Comparison of ENCODE assay signal across 31 mouse cellular contexts in genomic region chr9:48211912-48212311, GRCm38 (mm10).
"Had no signal": no experiment of that assay in that cellular context is flagged by ENCODE, and none has a peak within 500 bp of the region (broad histone marks: within the 10 kb centered on the region; RNA-seq: fewer than 3 reads in every experiment).

No protein-coding gene starts in this region.

- H3K36me3 ChIP-seq: heart, embryonic 10.5 days; heart, embryonic 12.5 days; heart, embryonic 13.5 days; heart, embryonic 15.5 days; hindbrain, embryonic 10.5 days; hindbrain, embryonic 12.5 days; hindbrain, embryonic 13.5 days; hindbrain, embryonic 15.5 days; intestine, embryonic 15.5 days; kidney, embryonic 15.5 days had no signal

- DNase-seq: heart, postnatal 10 days; heart, postnatal 14 days; heart, postnatal 36 days; heart, postnatal 4 days; kidney, adult 11 months; kidney, adult 18-20 months; kidney, adult 2 months; kidney, adult 8-10 months; kidney, adult 9 months; kidney, postnatal 10 days; kidney, postnatal 14 days; kidney, postnatal 25 days; kidney, postnatal 36 days; kidney, postnatal 4 days; layer of hippocampus, adult 9-11 months; layer of hippocampus, postnatal 36 days had no signal

- H3K4me1 ChIP-seq: heart, embryonic 10.5 days; heart, embryonic 13.5 days; heart, embryonic 15.5 days; hindbrain, embryonic 12.5 days; hindbrain, embryonic 13.5 days; hindbrain, embryonic 15.5 days; intestine, embryonic 15.5 days; kidney, embryonic 15.5 days had no signal

- H3K4me3 ChIP-seq: heart, embryonic 10.5 days; heart, embryonic 12.5 days; heart, embryonic 13.5 days; heart, embryonic 15.5 days; hindbrain, embryonic 10.5 days; hindbrain, embryonic 12.5 days; hindbrain, embryonic 13.5 days; hindbrain, embryonic 15.5 days; intestine, embryonic 15.5 days; kidney, embryonic 15.5 days; layer of hippocampus, adult 2 months had no signal

- H3K4me2 ChIP-seq: heart, embryonic 11.5 days; heart, embryonic 12.5 days; heart, embryonic 13.5 days; heart, embryonic 15.5 days; hindbrain, embryonic 12.5 days; hindbrain, embryonic 13.5 days; hindbrain, embryonic 14.5 days; hindbrain, embryonic 15.5 days; intestine, embryonic 15.5 days; kidney, embryonic 15.5 days had no signal

- H3K27ac ChIP-seq: heart, embryonic 10.5 days; heart, embryonic 13.5 days; heart, embryonic 15.5 days; hindbrain, embryonic 10.5 days; hindbrain, embryonic 12.5 days; hindbrain, embryonic 13.5 days; hindbrain, embryonic 14.5 days; hindbrain, embryonic 15.5 days; hindbrain, postnatal 0 days; intestine, embryonic 15.5 days; kidney, embryonic 15.5 days; kidney, postnatal 0 days; layer of hippocampus, adult 2 months had no signal

- H3K27me3 ChIP-seq: heart, embryonic 12.5 days; heart, embryonic 13.5 days; heart, embryonic 15.5 days; hindbrain, embryonic 12.5 days; hindbrain, embryonic 13.5 days; hindbrain, embryonic 15.5 days; intestine, embryonic 15.5 days; kidney, embryonic 15.5 days had no signal

- H3K9me3 ChIP-seq: heart, embryonic 10.5 days; heart, embryonic 12.5 days; heart, embryonic 13.5 days; heart, embryonic 15.5 days; hindbrain, embryonic 10.5 days; hindbrain, embryonic 12.5 days; hindbrain, embryonic 13.5 days; hindbrain, embryonic 15.5 days; intestine, embryonic 15.5 days; kidney, embryonic 15.5 days had no signal

- H3K9ac ChIP-seq: heart, embryonic 12.5 days; heart, embryonic 13.5 days; heart, embryonic 15.5 days; hindbrain, embryonic 12.5 days; hindbrain, embryonic 13.5 days; hindbrain, embryonic 14.5 days; hindbrain, embryonic 15.5 days; intestine, embryonic 15.5 days; kidney, embryonic 15.5 days had no signal
